Mouse (Mus musculus) liver, adult (tissue): Measurements from ENCODE around the gene Sema5a.

Experiments
- GATA4 ChIP-seq: IDR thresholded peaks from 2 replicates; pipeline ENCODE4 v1.6.1; 2014; ENCODE audit warnings: mild to moderate bottlenecking, low read length; ENCODE audit not compliant: insufficient replicate concordance

Gene Sema5a

GRCm38 (mm10) chr15:32514877-32515276 lies 270.3 kb downstream of the Sema5a start:
- TF ChIP-seq GATA4 = no peak

- TF ChIP-seq GATA4 = no peak
These were observed 273.3 kb downstream of the Sema5a start for GRCm38 (mm10) chr15:32517954-32518353.

- no peak for TF ChIP-seq GATA4
These were observed 287.9 kb downstream of the Sema5a start for GRCm38 (mm10) chr15:32532539-32532938.

DNA sequence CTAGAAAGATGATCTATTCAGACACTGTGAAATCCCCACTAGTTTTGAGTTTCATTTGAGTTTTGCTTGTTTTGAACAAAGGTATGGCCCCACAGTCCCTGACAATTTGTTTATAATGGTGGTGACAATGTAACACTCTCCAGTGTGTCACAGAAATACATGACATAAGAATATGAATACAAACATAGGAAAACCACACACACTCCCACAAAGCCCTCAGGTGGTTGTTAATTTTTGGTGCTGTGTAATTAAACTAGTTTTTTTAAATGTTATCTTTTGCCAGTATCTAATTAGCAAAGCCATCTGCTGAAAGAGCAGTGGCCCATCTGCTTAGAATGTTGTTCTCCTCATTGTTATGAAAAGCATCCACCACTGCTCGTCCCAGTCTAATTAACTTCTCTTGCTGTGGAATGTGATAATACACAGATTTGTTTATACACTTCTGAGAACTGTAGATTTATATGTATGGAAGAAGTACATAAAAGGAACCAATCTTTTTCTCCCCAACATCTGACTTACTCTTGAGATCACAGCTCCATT lies 289.0 kb downstream of the Sema5a start:
- TF ChIP-seq GATA4 = no peak

DNA sequence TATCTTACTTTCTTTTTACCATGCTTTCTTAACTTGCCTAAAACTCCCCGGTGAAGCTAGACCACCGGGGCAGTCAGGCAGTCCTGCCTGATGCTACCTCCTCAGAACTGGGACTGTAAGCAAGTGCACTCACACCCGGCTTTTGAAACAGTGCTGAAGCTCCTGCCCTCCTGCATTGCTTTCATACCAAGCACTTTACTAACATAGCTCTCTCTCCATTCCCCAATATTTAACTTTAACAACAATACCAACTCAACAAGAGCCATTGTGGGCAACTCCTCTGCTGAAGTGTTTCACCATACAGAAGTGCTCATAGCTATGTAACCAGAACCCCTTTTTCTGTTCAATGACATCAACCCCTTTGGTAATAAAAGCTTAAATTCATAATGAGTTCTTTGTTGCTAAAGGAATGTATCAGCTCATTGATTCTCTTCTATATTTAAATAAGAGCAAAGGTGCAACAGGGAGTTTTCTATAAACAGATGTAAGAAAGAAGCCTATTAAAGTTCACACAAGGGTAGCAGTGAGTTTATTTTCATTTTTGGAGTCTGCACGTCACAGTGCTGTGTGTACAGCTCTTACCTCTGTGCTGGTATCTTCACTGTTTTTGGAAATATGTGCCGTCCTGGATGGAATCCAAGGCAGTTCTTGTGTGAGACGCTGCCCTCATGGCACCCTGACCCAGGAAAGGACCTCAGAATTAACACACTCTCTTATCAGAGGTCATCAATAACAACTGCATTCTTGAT lies 292.3 kb downstream of the Sema5a start:
- no peak for TF ChIP-seq GATA4

DNA sequence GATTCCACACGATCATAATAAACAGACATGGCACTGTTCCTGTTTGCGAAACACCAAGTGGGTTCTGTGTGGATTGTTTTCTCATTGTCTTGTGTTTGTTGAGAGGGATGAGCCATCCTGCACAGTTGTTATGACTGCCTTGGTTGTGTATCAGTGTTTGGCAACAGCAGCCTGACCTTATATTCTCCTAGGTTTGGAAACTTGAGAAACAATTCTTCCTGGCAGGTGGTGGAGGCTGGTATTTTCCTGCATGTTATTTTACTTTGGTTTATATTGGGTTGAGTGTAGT lies 292.8 kb downstream of the Sema5a start:
- no peak for TF ChIP-seq GATA4

GRCm38 (mm10) chr15:32538092-32538491 lies 293.5 kb downstream of the Sema5a start:
- no peak for TF ChIP-seq GATA4

- TF ChIP-seq GATA4 = no peak
These were observed 298.1 kb downstream of the Sema5a start for GRCm38 (mm10) chr15:32542746-32543145.

GRCm38 (mm10) chr15:32543181-32543580 lies 298.6 kb downstream of the Sema5a start:
- no peak for TF ChIP-seq GATA4

DNA sequence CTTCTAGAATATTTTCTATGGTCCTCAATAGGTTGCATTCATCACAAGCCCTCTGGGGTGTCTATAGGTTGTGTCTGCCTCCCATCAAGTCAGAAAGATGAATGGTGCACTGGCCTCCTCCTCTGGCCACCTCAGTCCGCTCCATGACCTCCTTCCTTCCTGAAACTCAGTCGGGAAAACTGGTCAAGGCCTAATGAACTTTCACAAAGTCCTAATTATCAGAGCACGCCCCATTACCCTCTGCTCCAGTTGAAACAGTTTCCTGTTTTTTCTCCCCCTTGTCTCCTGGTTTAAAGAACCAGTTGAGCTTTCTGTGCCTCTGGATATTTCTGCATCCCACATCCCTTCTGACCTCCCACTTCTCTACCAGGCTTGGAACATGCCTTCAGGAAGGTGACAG lies 300.8 kb downstream of the Sema5a start:
- TF ChIP-seq GATA4 = no peak

GRCm38 (mm10) chr15:32546746-32547145 lies 302.1 kb downstream of the Sema5a start:
- TF ChIP-seq GATA4 = no peak

GRCm38 (mm10) chr15:32558925-32559324 lies 314.3 kb downstream of the Sema5a start:
- no peak for TF ChIP-seq GATA4

DNA sequence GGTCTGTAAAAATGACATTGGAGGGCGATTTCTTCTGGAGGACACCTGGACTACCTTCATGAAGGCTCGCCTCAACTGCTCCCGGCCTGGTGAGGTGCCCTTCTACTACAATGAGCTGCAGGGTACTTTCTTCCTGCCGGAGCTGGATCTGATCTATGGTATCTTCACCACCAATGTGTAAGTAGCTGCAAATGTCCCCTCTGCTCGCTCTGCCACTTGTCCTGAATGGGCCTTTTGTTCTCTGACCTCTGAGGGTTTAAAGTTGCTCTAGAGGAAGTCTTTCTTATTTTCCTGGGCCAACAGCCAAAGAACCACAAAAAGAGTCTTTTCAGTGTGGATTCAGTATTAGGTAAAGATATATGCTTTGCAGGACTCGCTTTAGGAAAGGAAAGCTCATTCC lies 318.0 kb downstream of the Sema5a start:
- no peak for TF ChIP-seq GATA4

- no peak for TF ChIP-seq GATA4
These were observed 323.7 kb downstream of the Sema5a start for GRCm38 (mm10) chr15:32568181-32568857.

DNA sequence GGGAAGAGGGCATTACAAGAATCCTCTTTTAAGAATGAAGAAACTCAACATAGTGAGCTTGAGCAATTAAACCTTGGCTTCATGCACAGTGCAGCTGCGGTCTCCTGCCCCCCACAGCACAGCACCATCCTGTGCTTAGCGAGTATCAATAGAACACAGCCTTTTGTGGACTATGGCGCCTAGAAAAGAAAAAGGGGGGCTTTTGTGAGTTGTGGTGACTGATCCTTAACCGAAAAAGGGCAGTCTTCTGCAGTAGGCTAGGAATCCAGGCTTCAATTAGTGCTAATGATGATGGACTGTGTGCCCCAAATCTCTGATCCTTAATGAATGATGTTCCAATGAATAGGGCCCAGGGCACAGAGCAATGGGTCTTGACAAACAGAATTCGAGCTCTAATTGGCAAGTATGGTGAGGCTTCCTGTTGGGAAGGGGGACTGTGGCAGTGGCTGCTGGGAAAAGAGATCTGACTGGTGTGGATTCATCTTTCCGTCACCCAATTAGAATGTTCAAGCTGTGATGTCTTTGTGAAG lies 324.3 kb downstream of the Sema5a start:
- TF ChIP-seq GATA4 = no peak

GRCm38 (mm10) chr15:32574327-32574726 lies 329.7 kb downstream of the Sema5a start:
- no peak for TF ChIP-seq GATA4
